Mouse (Mus musculus) kidney, adult 2 months (tissue): ENCODE results near the gene Slc22a8.

Experiments
- CTCF ChIP-seq: fragments of 200-500 bp; conservative IDR thresholded peaks from 2 replicates; pipeline ENCODE4 v1.5.1; 2011; ENCODE audit warnings: low read depth, mild to moderate bottlenecking, control low read depth, low read length, moderate library complexity, mixed read lengths; ENCODE audit not compliant: insufficient read depth, insufficient read length
- POLR2A ChIP-seq: fragments of 200-500 bp; IDR thresholded peaks from one replicate; pipeline ENCODE4 v1.6.1; 2011; ENCODE audit warnings: low read depth, low read length, control low read depth

DNA sequence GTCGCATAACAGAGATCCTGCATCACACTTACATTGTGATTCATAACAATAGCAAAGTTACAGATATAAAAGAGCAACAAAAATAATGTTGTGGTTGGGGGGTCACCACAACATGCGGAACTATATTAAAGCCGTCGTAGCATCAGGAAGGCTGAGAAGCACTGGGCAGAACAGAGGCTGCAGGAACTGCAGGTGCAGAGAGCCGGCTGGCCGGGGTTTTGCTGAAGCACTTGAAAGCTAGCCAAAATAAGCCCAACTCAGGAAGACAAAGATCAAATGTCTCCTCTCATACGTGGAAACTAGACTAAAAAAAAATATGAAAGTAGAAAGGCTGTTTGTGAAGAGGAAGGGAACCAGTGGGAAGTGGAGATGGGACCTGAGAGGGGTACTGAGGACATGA, 19.3 kb upstream of the Slc22a8 start:
- TF ChIP-seq POLR2A (no peak), CTCF (no peak)
